Mouse (Mus musculus): Measurements from ENCODE around the gene Mgat5. TPM values are rescaled to one million over a fixed set of nuclear protein-coding genes. Genes with fewer than 3 reads are reported as not detected.

Gene Mgat5
- total RNA-seq, 1 experiment = 11.0 TPM

DNA sequence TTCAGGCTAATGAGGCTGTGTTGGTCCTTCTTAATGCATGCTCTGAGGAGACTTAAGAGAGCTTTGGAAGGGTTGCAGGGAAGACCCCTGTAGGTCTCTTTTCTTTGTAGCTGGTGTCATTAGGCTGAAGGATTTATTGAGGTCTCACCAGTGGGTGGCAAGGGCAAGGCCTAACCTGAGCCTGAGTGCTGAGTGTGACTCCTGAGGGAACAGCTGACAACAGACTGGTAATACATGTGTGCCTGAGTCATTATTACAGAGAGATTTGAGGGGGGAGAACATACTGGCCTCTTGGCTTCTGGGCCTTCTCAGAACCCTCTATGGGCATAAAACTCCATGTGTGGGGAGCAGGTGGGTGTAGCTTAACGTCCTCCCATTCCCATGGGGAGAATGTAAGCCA is 8.0 kb downstream of the Mgat5 start:
- H3K9ac ChIP-seq (ENCODE audit: insufficient read depth, low read depth, low read length, poor library complexity, severe bottlenecking) = no peak overlapping the region
- in situ Hi-C loops (cut with MboI; ENCODE audit: low sequenced_read_pairs in 2 of 2, unreplicated experiment in 2 of 2) = no loop called here

DNA sequence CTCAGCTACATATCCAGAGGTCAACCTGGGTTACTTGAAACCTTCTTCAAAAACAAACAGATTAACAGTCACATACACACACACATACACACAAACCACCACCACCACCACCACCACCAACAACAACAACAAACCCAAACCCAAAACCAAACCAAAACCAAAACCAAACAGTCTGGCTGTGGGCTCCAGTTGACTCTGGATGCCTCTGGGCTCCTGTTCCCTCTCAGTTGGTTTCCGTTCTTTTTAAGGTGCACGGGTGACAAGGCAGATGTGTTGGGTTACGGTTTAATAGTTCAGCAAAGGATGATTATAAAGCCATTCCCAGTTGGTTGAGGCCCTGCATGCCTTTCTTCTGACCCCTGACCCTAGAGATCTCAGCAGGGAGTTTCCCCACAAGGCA is 8.6 kb downstream of the Mgat5 start:
- no peak for DNase-seq (ENCODE audit: low read depth, low spot score)
- H3K36me3 ChIP-seq (ENCODE audit: control insufficient read depth, insufficient read depth, low read length, poor library complexity, severe bottlenecking) = no peaks in the 10 kb centered on the region; the same call in 1 of the 2 replicates
- peaks cover 2 to 14% of the 10 kb centered on the region in 2 experiments; a peak in 1 of 4 replicates for H3K4me1 ChIP-seq (ENCODE audit: control insufficient read depth in 2 of 2, insufficient read depth in 2 of 2, low read length in 2 of 2, poor library complexity in 1 of 2)
- H3K9me3 ChIP-seq (ENCODE audit: control insufficient read depth, insufficient read depth, low read depth, low read length) = no peaks in the 10 kb centered on the region
- no peak overlapping the region for H3K4me3 ChIP-seq (ENCODE audit: insufficient read depth in 1 of 2, low read depth in 1 of 2, low read length in 2 of 2, poor library complexity in 1 of 2, severe bottlenecking in 1 of 2)
- in situ Hi-C loops (cut with MboI; ENCODE audit: low sequenced_read_pairs in 2 of 2, unreplicated experiment in 2 of 2) = no loop called here
- H3K9ac ChIP-seq (ENCODE audit: insufficient read depth, low read depth, low read length, poor library complexity, severe bottlenecking) = no peak overlapping the region
- no peak overlapping the region for H3K27ac ChIP-seq (ENCODE audit: insufficient read depth, low read depth, low read length, poor library complexity, severe bottlenecking)
- TF ChIP-seq HCFC1 (IDR thresholded peaks at IDR 0.05; ENCODE audit: borderline replicate concordance, insufficient read depth, low read length) (no peak), CHD2 (IDR thresholded peaks at IDR 0.05; ENCODE audit: low read depth, low read length) (no peak), MAFK (IDR thresholded peaks at IDR 0.05; ENCODE audit: insufficient read depth, low read depth, low read length) (no peak), ZC3H11A (IDR thresholded peaks at IDR 0.05; ENCODE audit: borderline replicate concordance, low read depth, low read length) (no peak)

More for the DNA sequence above, 8.0 kb downstream of the Mgat5 start:
- H3K27ac ChIP-seq (ENCODE audit: insufficient read depth, low read depth, low read length, poor library complexity, severe bottlenecking) = no peak overlapping the region
- H3K4me1 ChIP-seq (ENCODE audit: control insufficient read depth in 2 of 2, insufficient read depth in 2 of 2, low read length in 2 of 2, poor library complexity in 1 of 2) = peaks cover 0 to 13% of the 10 kb centered on the region in 2 experiments; a peak in 1 of 4 replicates
- no peak overlapping the region for H3K4me3 ChIP-seq (ENCODE audit: insufficient read depth in 1 of 2, low read depth in 1 of 2, low read length in 2 of 2, poor library complexity in 1 of 2, severe bottlenecking in 1 of 2)
- H3K36me3 ChIP-seq (ENCODE audit: control insufficient read depth, insufficient read depth, low read length, poor library complexity, severe bottlenecking) = no peaks in the 10 kb centered on the region; the same call in 1 of the 2 replicates
- no peak for TF ChIP-seq HCFC1 (IDR thresholded peaks at IDR 0.05; ENCODE audit: borderline replicate concordance, insufficient read depth, low read length)
- TF ChIP-seq CHD2 (IDR thresholded peaks at IDR 0.05; ENCODE audit: low read depth, low read length) = no peak
- TF ChIP-seq ZNF384 (IDR thresholded peaks at IDR 0.05; ENCODE audit: low read depth, low read length) = no peak
- TF ChIP-seq ZC3H11A (IDR thresholded peaks at IDR 0.05; ENCODE audit: borderline replicate concordance, low read depth, low read length) = no peak
- TF ChIP-seq MAFK (IDR thresholded peaks at IDR 0.05; ENCODE audit: insufficient read depth, low read depth, low read length) = no peak
- H3K9me3 ChIP-seq (ENCODE audit: control insufficient read depth, insufficient read depth, low read depth, low read length) = no peaks in the 10 kb centered on the region
- no peak for DNase-seq (ENCODE audit: low read depth, low spot score)

DNA sequence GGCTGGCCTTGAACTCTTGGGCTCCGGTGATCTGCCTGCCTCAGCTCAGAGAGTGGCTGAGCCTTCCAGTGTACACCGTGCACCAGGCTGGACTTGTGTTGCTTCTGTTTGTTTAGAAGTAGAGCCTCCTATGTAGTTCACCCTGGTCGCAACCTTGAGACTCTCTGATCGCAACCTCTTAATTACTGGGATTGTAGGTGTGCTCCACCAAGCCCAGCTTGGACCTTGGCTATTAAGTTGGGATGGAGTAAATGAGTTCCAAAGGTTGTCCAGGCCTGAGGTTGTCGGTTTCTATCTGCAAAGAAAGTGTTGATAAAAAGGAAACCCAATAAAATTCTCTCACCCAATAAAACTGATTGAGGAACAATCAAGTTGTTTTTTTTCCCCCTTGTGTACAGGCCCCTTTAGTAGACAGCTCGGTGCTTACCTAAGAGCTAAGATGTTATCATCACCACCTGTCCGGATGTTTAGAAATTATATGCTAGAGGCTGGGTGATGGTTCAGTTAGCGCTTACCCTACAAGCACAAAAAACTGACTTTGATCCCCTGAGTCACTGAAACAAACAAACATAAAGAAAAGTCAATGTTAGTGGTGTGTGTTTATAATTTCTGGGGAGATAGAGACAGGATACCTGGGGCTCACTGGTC is 9.9 kb downstream of the Mgat5 start:
- no peak for DNase-seq (ENCODE audit: low read depth, low spot score)
- no peak for TF ChIP-seq ZC3H11A (IDR thresholded peaks at IDR 0.05; ENCODE audit: borderline replicate concordance, low read depth, low read length)
- TF ChIP-seq CHD2 (IDR thresholded peaks at IDR 0.05; ENCODE audit: low read depth, low read length) = no peak
- in situ Hi-C loops (cut with MboI; ENCODE audit: low sequenced_read_pairs in 2 of 2, unreplicated experiment in 2 of 2) = no loop called here
- Histone ChIP-seq H3K27ac (ENCODE audit: insufficient read depth, low read depth, low read length, poor library complexity, severe bottlenecking) (no peak overlapping the region), H3K36me3 (ENCODE audit: control insufficient read depth, insufficient read depth, low read length, poor library complexity, severe bottlenecking) (no peaks in the 10 kb centered on the region; the same call in 1 of the 2 replicates), H3K9ac (ENCODE audit: insufficient read depth, low read depth, low read length, poor library complexity, severe bottlenecking) (no peak overlapping the region), H3K9me3 (ENCODE audit: control insufficient read depth, insufficient read depth, low read depth, low read length) (no peaks in the 10 kb centered on the region), H3K4me3 (ENCODE audit: insufficient read depth in 1 of 2, low read depth in 1 of 2, low read length in 2 of 2, poor library complexity in 1 of 2, severe bottlenecking in 1 of 2) (no peak overlapping the region), H3K4me1 (ENCODE audit: control insufficient read depth in 2 of 2, insufficient read depth in 2 of 2, low read length in 2 of 2, poor library complexity in 1 of 2) (peaks cover 2 to 14% of the 10 kb centered on the region in 2 experiments; a peak in 1 of 4 replicates)

DNA sequence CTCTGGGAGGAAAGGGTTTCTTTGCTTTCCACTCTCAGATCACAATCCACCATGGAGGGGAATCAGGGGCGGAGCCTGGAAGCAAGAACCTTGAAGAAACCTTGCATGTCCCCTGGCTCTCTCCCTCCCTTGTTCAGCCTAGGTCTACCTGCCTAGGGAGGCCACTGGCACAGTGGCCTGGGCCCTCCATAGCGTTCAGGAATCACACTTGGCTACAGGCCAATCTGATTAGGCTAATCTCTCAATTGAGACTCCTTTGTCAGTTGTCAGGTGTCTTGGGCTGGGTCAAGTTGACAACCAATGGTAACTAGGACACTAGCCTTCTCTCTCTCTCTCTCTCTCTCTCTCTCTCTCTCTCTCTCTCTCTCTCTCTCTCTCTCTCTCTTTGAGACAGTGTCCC is 12.2 kb downstream of the Mgat5 start:
- DNase-seq (ENCODE audit: low read depth, low spot score) = no peak
- no peak overlapping the region for H3K4me3 ChIP-seq (ENCODE audit: insufficient read depth in 1 of 2, low read depth in 1 of 2, low read length in 2 of 2, poor library complexity in 1 of 2, severe bottlenecking in 1 of 2)
- H3K9me3 ChIP-seq (ENCODE audit: control insufficient read depth, insufficient read depth, low read depth, low read length) = no peaks in the 10 kb centered on the region
- TF ChIP-seq ZC3H11A (IDR thresholded peaks at IDR 0.05; ENCODE audit: borderline replicate concordance, low read depth, low read length) (no peak), HCFC1 (IDR thresholded peaks at IDR 0.05; ENCODE audit: borderline replicate concordance, insufficient read depth, low read length) (no peak), ZNF384 (IDR thresholded peaks at IDR 0.05; ENCODE audit: low read depth, low read length) (no peak), MAFK (IDR thresholded peaks at IDR 0.05; ENCODE audit: insufficient read depth, low read depth, low read length) (no peak), CHD2 (IDR thresholded peaks at IDR 0.05; ENCODE audit: low read depth, low read length) (no peak)
- H3K4me1 ChIP-seq (ENCODE audit: control insufficient read depth in 2 of 2, insufficient read depth in 2 of 2, low read length in 2 of 2, poor library complexity in 1 of 2) = peaks cover 2 to 16% of the 10 kb centered on the region in 2 experiments; a peak in 1 of 4 replicates
- no peaks in the 10 kb centered on the region; the same call in 1 of the 2 replicates for H3K36me3 ChIP-seq (ENCODE audit: control insufficient read depth, insufficient read depth, low read length, poor library complexity, severe bottlenecking)
- no peak overlapping the region for H3K27ac ChIP-seq (ENCODE audit: insufficient read depth, low read depth, low read length, poor library complexity, severe bottlenecking)
- H3K9ac ChIP-seq (ENCODE audit: insufficient read depth, low read depth, low read length, poor library complexity, severe bottlenecking) = no peak overlapping the region
- in situ Hi-C loops (cut with MboI; ENCODE audit: low sequenced_read_pairs in 2 of 2, unreplicated experiment in 2 of 2) = no loop called here
